In the genomic region with DNA sequence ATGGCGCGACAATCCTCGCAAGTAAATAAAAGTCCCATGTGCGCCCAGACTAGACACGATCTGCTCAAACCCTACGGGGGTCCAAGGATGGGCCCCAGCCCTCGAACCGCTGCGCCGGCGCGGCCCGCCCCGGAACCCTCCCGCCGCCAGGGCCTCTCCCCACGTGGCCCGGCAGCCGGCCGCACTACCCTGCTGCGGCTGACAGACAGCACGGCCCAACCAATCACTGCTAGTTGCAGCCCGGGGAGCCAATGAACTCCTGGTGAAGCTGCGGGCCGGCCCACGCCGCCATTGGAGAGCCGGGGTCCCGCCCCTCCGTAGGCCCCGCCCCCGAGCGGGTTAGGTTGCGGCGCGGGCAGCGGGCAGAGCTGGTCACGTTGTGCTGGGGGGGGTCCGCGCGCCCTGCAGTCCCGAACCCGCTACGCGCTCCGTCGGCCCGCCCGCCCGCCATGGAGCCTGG, we compare ENCODE assay signal across 8 mouse cellular contexts. TPM values are rescaled to one million over a fixed set of nuclear protein-coding genes. Genes with fewer than 3 reads are reported as not detected.
DNase-seq lines count a peak whose midpoint lies in the region; ATAC-seq lines count a peak whose summit lies in the region.

A gene (plus strand): TSS at position 333 of the 460 bp plus-strand sequence.

- ATAC-seq in inflammation-experienced regulatory T-cells, adult 6 months: peak; percentile 100
- ATAC-seq in megakaryocyte-erythroid progenitor cell, adult 5-6 weeks (replicated peaks; ENCODE audit: low FRiP score, low TSS enrichment, poor library complexity, severe bottlenecking): peak; percentile 96

- intact Hi-C loops in left cerebral cortex, postnatal 10 days (cut with DNase I): no loop called here

- DNase-seq in adipocyte (ENCODE audit: low spot score): peak; percentile 94
- peak; percentile 98 for DNase-seq in embryo, embryonic 10 days (ENCODE audit: low spot score)
- peak; percentile 98 for DNase-seq in gastrocnemius, postnatal 10 days
- DNase-seq in left cerebral cortex, postnatal 10 days (ENCODE audit: extremely low spot score in 1 of 2, low spot score in 2 of 2): peak; percentile 98 to 99
- DNase-seq in right cerebral cortex, postnatal 25 days: peak; percentile 99
- DNase-seq in urinary bladder, postnatal 4 days (ENCODE audit: low spot score in 2 of 2): peak; percentile 97 to 98

RNA-seq across cellular contexts. Expression of the gene that starts here (rescaled TPM):
- 10 to 100 TPM; 25.4 to 32.8 TPM for total RNA-seq in gastrocnemius, postnatal 10 days (2021)
- 1 to 10 TPM; 4.7 to 5.2 (median 4.8) TPM for polyA plus RNA-seq in inflammation-experienced regulatory T-cells, adult 6 months (2017; shearing (Covaris generic))
- 10 to 100 TPM; 82.0 to 88.0 TPM for total RNA-seq in left cerebral cortex, postnatal 10 days (2021)
- 261 and 281 TPM in 2 replicates for total RNA-seq in megakaryocyte-erythroid progenitor cell, adult 5-6 weeks (2014; fragmentation: Nextera tagmentation)
- 31.8 and 77.4 TPM in 2 replicates for total RNA-seq in megakaryocyte-erythroid progenitor cell, adult 5-6 weeks (2017)

Comparison
In these comparisons a context has a peak if more than half of its experiments do, and no peak if none do; other contexts are left out.
1. Peak in every context shown above with its lines: DNase-seq and ATAC-seq.